Mouse (Mus musculus) CH12.LX (cell line): ENCODE results near the gene Pde6g. TPM values are rescaled to one million over a fixed set of nuclear protein-coding genes. Genes with fewer than 3 reads are reported as not detected.

Source experiments
- DNase-seq: peaks from one replicate; pipeline ENCODE4 v3.0.0-alpha.2; 2013; ENCODE audit errors: extremely low read depth
- H3K27ac ChIP-seq: 2 replicates; pipeline ENCODE4 v1.5.1; 2012; ENCODE audit warnings: low read depth, mild to moderate bottlenecking, control low read depth, moderate library complexity; ENCODE audit not compliant: insufficient read depth
- H3K27me3 ChIP-seq: replicated peaks from 2 replicates; pipeline ENCODE3; 2012; ENCODE audit warnings: inconsistent platforms
- H3K36me3 ChIP-seq, 2 experiments: replicated peaks in 1 of 2; 2 replicates each; pipeline versions ENCODE3 to v1.6.1; 2012; ENCODE audit warnings: inconsistent platforms in 1 of 2, low read length in 1 of 2, mild to moderate bottlenecking in 1 of 2, mixed read lengths in 1 of 2, moderate library complexity in 1 of 2; ENCODE audit not compliant: control insufficient read depth in 1 of 2, insufficient read depth in 1 of 2
- H3K4me1 ChIP-seq, 2 experiments: 2 replicates each; pipeline ENCODE4 v1.6.1; 2012; ENCODE audit warnings: inconsistent platforms in 1 of 2, moderate library complexity in 1 of 2; ENCODE audit not compliant: insufficient read depth in 2 of 2, control insufficient read depth in 1 of 2
- H3K4me2 ChIP-seq: 2 replicates; pipeline ENCODE4 v1.6.1; 2012; ENCODE audit warnings: low read depth, mild to moderate bottlenecking, control low read depth; ENCODE audit not compliant: poor library complexity, insufficient read depth, severe bottlenecking
- H3K4me3 ChIP-seq, 3 experiments: fragments of 150-350 bp in 1 of 3; sonication (generic) in 1 of 3; replicated peaks in 1 of 3; 2 replicates each; pipeline versions ENCODE3 to v1.5.1; 2011 to 2012; ENCODE audit warnings: low read depth in 2 of 3, low read length in 2 of 3, mild to moderate bottlenecking in 2 of 3, moderate library complexity in 2 of 3, control low read depth in 1 of 3, improper control_type of control experiment in 1 of 3, inconsistent platforms in 1 of 3, mixed read lengths in 1 of 3; ENCODE audit not compliant: poor library complexity in 1 of 3
- H3K79me2 ChIP-seq: replicated peaks from 2 replicates; pipeline ENCODE4 v1.6.1; 2012; ENCODE audit warnings: mild to moderate bottlenecking, moderate library complexity; ENCODE audit not compliant: control insufficient read depth, poor library complexity, insufficient read depth, severe bottlenecking; ENCODE audit errors: extremely low read depth
- H3K9ac ChIP-seq: 2 replicates; pipeline ENCODE4 v1.6.1; 2012; ENCODE audit warnings: low read depth, mild to moderate bottlenecking, control low read depth, moderate library complexity; ENCODE audit not compliant: insufficient read depth
- H3K9me3 ChIP-seq: replicated peaks from 2 replicates; pipeline ENCODE3; 2012; ENCODE audit warnings: low read length, inconsistent platforms, mixed read lengths
- BHLHE40 ChIP-seq: IDR thresholded peaks from 2 replicates; pipeline ENCODE4 v1.6.1; 2011; ENCODE audit warnings: mild to moderate bottlenecking, low read depth, low read length, improper control_type of control experiment
- CHD1 ChIP-seq: IDR thresholded peaks from 2 replicates; pipeline ENCODE4 v1.6.1; 2012; ENCODE audit warnings: low read depth, low read length, improper control_type of control experiment, inconsistent platforms
- CHD2 ChIP-seq: IDR thresholded peaks from 2 replicates; pipeline ENCODE4 v1.6.1; 2011; ENCODE audit warnings: low read length, improper control_type of control experiment
- E2F4 ChIP-seq: IDR thresholded peaks from 2 replicates; pipeline ENCODE4 v1.6.1; 2011; ENCODE audit warnings: low read depth, low read length, improper control_type of control experiment; ENCODE audit not compliant: insufficient replicate concordance
- ELF1 ChIP-seq: IDR thresholded peaks from 2 replicates; pipeline ENCODE4 v1.6.1; 2014; ENCODE audit warnings: low read depth, mild to moderate bottlenecking, inconsistent platforms, low read length, improper control_type of control experiment
- EP300 ChIP-seq: IDR thresholded peaks from 2 replicates; pipeline ENCODE4 v1.6.1; 2011; ENCODE audit warnings: low read length, improper control_type of control experiment
- ETS1 ChIP-seq: conservative IDR thresholded peaks from 2 replicates; pipeline ENCODE4 v1.6.1; 2012; ENCODE audit warnings: low read depth, mild to moderate bottlenecking, inconsistent platforms, low read length, improper control_type of control experiment, moderate library complexity
- HCFC1 ChIP-seq: IDR thresholded peaks from 2 replicates; pipeline ENCODE4 v1.6.1; 2012; ENCODE audit warnings: low read depth, mild to moderate bottlenecking, inconsistent platforms, low read length, improper control_type of control experiment
- IRF4 ChIP-seq: IDR thresholded peaks from 2 replicates; pipeline ENCODE4 v1.6.1; 2014; ENCODE audit warnings: low read depth, mild to moderate bottlenecking, inconsistent platforms, low read length, improper control_type of control experiment
- JUND ChIP-seq: conservative IDR thresholded peaks from 2 replicates; pipeline ENCODE4 v1.6.1; 2011; ENCODE audit warnings: low read depth, low read length, improper control_type of control experiment
- KAT2A ChIP-seq: IDR thresholded peaks from 2 replicates; pipeline ENCODE4 v1.6.1; 2012; ENCODE audit warnings: low read length, improper control_type of control experiment, inconsistent platforms; ENCODE audit not compliant: insufficient replicate concordance
- MAFK ChIP-seq: IDR thresholded peaks from 2 replicates; pipeline ENCODE4 v1.6.1; 2011; ENCODE audit warnings: low read length, improper control_type of control experiment; ENCODE audit not compliant: insufficient replicate concordance
- MAX ChIP-seq: IDR thresholded peaks from 2 replicates; pipeline ENCODE4 v1.6.1; 2011; ENCODE audit warnings: low read length, improper control_type of control experiment
- MAZ ChIP-seq: IDR thresholded peaks from 2 replicates; pipeline ENCODE4 v1.6.1; 2012; ENCODE audit warnings: low read depth, mild to moderate bottlenecking, inconsistent platforms, low read length, improper control_type of control experiment, moderate library complexity
- MEF2A ChIP-seq: IDR thresholded peaks from 2 replicates; pipeline ENCODE4 v1.6.1; 2014; ENCODE audit warnings: low read depth, mild to moderate bottlenecking, inconsistent platforms, low read length, improper control_type of control experiment, borderline replicate concordance
- MYC ChIP-seq: IDR thresholded peaks from 2 replicates; pipeline ENCODE4 v1.6.1; 2011; ENCODE audit warnings: low read depth, mild to moderate bottlenecking, improper control_type of control experiment, low read length
- NELFE ChIP-seq: IDR thresholded peaks from 2 replicates; pipeline ENCODE4 v1.6.1; 2011; ENCODE audit warnings: low read depth, low read length, improper control_type of control experiment
- NRF1 ChIP-seq: IDR thresholded peaks from 2 replicates; pipeline ENCODE4 v1.6.1; 2014; ENCODE audit warnings: low read depth, mild to moderate bottlenecking, inconsistent platforms, low read length, improper control_type of control experiment, moderate library complexity
- PAX5 ChIP-seq: IDR thresholded peaks from 2 replicates; pipeline ENCODE4 v1.6.1; 2012; ENCODE audit warnings: low read length, inconsistent platforms, mixed read lengths
- POLR2AphosphoS2 ChIP-seq: IDR thresholded peaks from 2 replicates; pipeline ENCODE4 v1.6.1; 2011; ENCODE audit warnings: low read depth, low read length, improper control_type of control experiment
- RAD21 ChIP-seq: IDR thresholded peaks from 2 replicates; pipeline ENCODE4 v1.6.1; 2011; ENCODE audit warnings: low read depth, mild to moderate bottlenecking, low read length, improper control_type of control experiment, moderate library complexity
- RCOR1 ChIP-seq: conservative IDR thresholded peaks from 2 replicates; pipeline ENCODE4 v1.6.1; 2012; ENCODE audit warnings: low read depth, mild to moderate bottlenecking, inconsistent platforms, low read length, improper control_type of control experiment
- SIN3A ChIP-seq: IDR thresholded peaks from 2 replicates; pipeline ENCODE4 v1.6.1; 2012; ENCODE audit warnings: low read length, improper control_type of control experiment, inconsistent platforms
- SMC3 ChIP-seq: IDR thresholded peaks from 2 replicates; pipeline ENCODE4 v1.6.1; 2011; ENCODE audit warnings: low read depth, low read length, improper control_type of control experiment
- TBP ChIP-seq: conservative IDR thresholded peaks from 2 replicates; pipeline ENCODE4 v1.6.1; 2011; ENCODE audit warnings: low read depth, low read length, improper control_type of control experiment
- TCF12 ChIP-seq: IDR thresholded peaks from 2 replicates; pipeline ENCODE4 v1.6.1; 2014; ENCODE audit warnings: low read depth, mild to moderate bottlenecking, inconsistent platforms, low read length, improper control_type of control experiment
- UBTF ChIP-seq: IDR thresholded peaks from 2 replicates; pipeline ENCODE4 v1.6.1; 2012; ENCODE audit warnings: low read depth, mild to moderate bottlenecking, inconsistent platforms, low read length, improper control_type of control experiment, moderate library complexity
- USF1 ChIP-seq: IDR thresholded peaks from 2 replicates; pipeline ENCODE4 v1.6.1; 2014; ENCODE audit warnings: low read depth, mild to moderate bottlenecking, inconsistent platforms, low read length, improper control_type of control experiment
- USF2 ChIP-seq: conservative IDR thresholded peaks from 2 replicates; pipeline ENCODE4 v1.6.1; 2011; ENCODE audit warnings: low read depth, low read length, improper control_type of control experiment
- ZC3H11A ChIP-seq: IDR thresholded peaks from 2 replicates; pipeline ENCODE4 v1.6.1; 2012; ENCODE audit warnings: low read depth, mild to moderate bottlenecking, inconsistent platforms, low read length, improper control_type of control experiment
- ZKSCAN1 ChIP-seq: IDR thresholded peaks from 2 replicates; pipeline ENCODE4 v1.6.1; 2012; ENCODE audit warnings: low read depth, inconsistent platforms, low read length, improper control_type of control experiment, borderline replicate concordance
- ZMIZ1 ChIP-seq: IDR thresholded peaks from 2 replicates; pipeline ENCODE4 v1.6.1; 2012; ENCODE audit warnings: low read depth, mild to moderate bottlenecking, inconsistent platforms, low read length, improper control_type of control experiment
- ZNF384 ChIP-seq: IDR thresholded peaks from 2 replicates; pipeline ENCODE4 v1.6.1; 2012; ENCODE audit warnings: low read depth, low read length, improper control_type of control experiment, inconsistent platforms
- dilution Hi-C: fragments of 300-500 bp; cut with MboI; formaldehyde crosslinking; loops from 2 replicates; pipeline ENCODE4 v1.14.3; 2020; ENCODE audit warnings: low sequenced_read_pairs; ENCODE audit not compliant: extremely low pct_unique_long_range_greater_than_20kb, extremely low pct_ligation_motif_present
- in situ Hi-C: fragments of 300-500 bp; cut with MboI; formaldehyde crosslinking; loops from 3 replicates; pipeline ENCODE4 v1.14.3; 2019; ENCODE audit warnings: low sequenced_read_pairs, low pct_ligation_motif_present, low pct_unique_long_range_greater_than_20kb, mixed read lengths
- polyA plus RNA-seq: library from polyadenylated mRNA; unstranded; fragments of >175 nt; gene quantifications from 2 replicates; pipeline ENCODE4 v1.2.1, GENCODE M21; 2012; ENCODE audit warnings: low read depth; ENCODE audit not compliant: insufficient read length
- total RNA-seq, 2 experiments: library from RNA; depleted of rRNA; stranded (reverse); fragments of 300-350 nt in 1 of 2; fragments of >200 nt in 1 of 2; gene quantifications; 2 replicates each; pipeline ENCODE4 v1.2.3; 2012 to 2014

Gene Pde6g
- total and polyA plus RNA-seq, 3 experiments, result 0.34 TPM; not detected in 1

DNA sequence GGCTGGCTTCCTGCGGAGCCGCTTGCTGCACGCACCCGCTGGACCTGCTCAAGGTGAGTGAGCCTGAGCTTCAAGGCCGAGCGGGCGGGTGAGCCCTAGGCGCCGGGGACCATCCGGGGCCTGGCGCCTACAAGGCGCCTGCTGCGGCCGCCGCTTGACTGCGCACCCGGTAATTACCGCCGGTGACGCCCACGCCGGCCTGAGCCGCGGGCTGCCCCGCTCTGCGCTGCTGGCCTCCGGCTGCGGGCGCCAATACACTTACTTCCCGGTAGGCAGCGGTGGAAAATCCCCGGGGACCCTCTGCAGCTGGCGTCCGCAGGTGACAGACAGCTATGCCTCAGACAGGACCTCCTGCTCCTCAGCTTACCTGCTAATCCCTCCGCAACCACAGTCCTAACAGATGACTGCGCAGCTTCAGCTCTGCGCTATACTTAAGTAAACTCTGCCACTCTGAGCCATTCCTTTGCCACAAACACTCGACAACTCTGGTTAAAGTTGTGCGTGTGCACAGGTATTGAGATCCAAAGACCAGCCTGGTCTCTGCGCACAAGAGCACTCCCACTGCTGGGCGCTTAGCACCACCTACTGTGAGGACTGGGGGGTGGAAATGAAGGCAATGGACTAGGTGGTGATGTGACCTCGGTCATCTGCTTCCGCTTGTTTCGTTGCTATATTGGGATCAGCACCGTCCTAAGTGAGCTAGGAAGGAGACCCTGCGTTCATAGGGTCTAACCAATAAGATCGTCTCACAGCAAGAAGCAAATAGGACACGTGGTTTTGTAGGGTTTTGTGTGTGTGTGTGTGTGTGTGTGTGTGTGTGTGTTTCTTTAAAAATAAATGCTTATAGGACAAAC is 39.0 kb upstream of the Pde6g start (continued):
- TF ChIP-seq USF2 (peak; percentile 56), RAD21 (peak; percentile 37), TBP (no peak), ETS1 (peak; percentile 43), MAFK (no peak), BHLHE40 (peak; percentile 28), EP300 (peak; percentile 4; the same call in 1 of the 2 replicates), ZC3H11A (no peak), ELF1 (no peak), ZNF384 (no peak)

DNA sequence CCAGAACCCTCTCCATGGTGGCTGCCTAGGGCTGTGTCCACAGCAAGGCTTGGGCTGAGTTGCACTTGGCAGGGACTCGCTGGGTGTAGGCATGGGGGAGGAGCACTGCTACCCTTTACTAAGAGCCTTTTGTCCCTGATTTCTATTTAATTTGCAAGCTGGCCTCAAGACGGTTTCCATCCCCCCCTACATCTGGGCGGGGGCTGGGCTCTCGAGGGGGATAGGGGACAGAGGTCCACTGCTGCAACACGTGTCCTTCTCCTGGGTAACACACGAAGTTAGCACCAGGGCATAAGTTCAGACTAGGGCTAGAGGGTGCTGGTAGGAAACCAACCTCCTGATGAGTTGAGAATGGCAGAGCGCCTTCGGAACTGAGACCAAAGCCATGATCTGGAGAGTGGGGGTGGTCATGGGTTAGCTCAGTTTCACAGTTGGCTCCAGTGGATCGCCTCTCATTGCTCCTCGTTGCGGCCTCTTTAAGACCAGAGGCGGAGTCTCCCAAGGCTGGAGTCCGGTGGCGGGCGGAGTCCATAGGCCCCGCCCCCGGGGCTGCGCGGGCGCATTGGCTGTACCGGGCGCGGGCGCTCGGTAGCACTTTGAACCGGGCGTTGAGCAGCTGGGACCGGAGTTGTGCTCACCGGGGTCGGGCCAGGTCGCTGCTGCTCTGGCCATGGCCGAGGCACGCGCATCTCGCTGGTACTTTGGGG is 38.2 kb upstream of the Pde6g start, which contains the start of gene Slc25a10:
Slc25a10 (plus strand) TSS at position 524 of the 707 bp plus-strand sequence.
- Histone ChIP-seq H3K4me1 (peaks cover 15 to 50% of the 10 kb centered on the region in 2 experiments), H3K27me3 (no peaks in the 10 kb centered on the region), H3K27ac (peak within 1 kb of the TSS; percentile 45), H3K4me2 (peak within 1 kb of the TSS; percentile 61), H3K36me3 (peaks cover 46 to 76% of the 10 kb centered on the region in 2 experiments), H3K4me3 (peak within 1 kb of the TSS; percentile 73 to 87 (median 75)), H3K79me2 (peaks cover 9% of the 10 kb centered on the region), H3K9ac (peak within 1 kb of the TSS; percentile 71), H3K9me3 (no peaks in the 10 kb centered on the region)
- peak; percentile 85 for DNase-seq
- in situ Hi-C loops, result no loop called here
- dilution Hi-C loops, result no loop called here
- TF ChIP-seq ETS1 (no peak), USF1 (no peak), NELFE (peak; percentile 80), CHD2 (peak; percentile 54; the same call in 1 of the 2 replicates), TCF12 (peak; percentile 50; the same call in 1 of the 2 replicates), POLR2AphosphoS2 (0 out of 2 replicates have a peak, but pooled peaks have one; percentile 71), KAT2A (no peak), PAX5 (no peak), MAX (peak; percentile 59), E2F4 (no peak), ZMIZ1 (peak; percentile 88), RCOR1 (no peak), MEF2A (no peak), UBTF (no peak), CHD1 (no peak), EP300 (no peak; the same call in 1 of the 2 replicates), MYC (no peak), NRF1 (peak; percentile 87), MAFK (no peak), ZC3H11A (no peak), SIN3A (peak; percentile 84; the same call in 1 of the 2 replicates), IRF4 (no peak), SMC3 (no peak; the same call in 1 of the 2 replicates), ZKSCAN1 (no peak), BHLHE40 (no peak), RAD21 (no peak), MAZ (no peak), HCFC1 (peak; percentile 30), TBP (0 out of 2 replicates have a peak, but pooled peaks have one; percentile 44), JUND (no peak)
